Mouse (Mus musculus): ENCODE data around the gene Nvl.

- no peak for TF ChIP-seq CTCF (IDR thresholded peaks at IDR 0.05; ENCODE audit: low read depth)
- TF ChIP-seq EP300 (IDR thresholded peaks at IDR 0.05; ENCODE audit: low read depth): no peak
Observed at GRCm38 (mm10) chr1:181126766-181127165, 17.2 kb downstream of the Nvl start.
